15 mouse cellular contexts compared by ENCODE assay signal in genomic region chr16:41417363-41417762, GRCm38 (mm10).
DNase-seq lines count a peak whose midpoint lies in the region; ATAC-seq and TF ChIP-seq lines count a peak whose summit lies in the region.
"Had no signal": no experiment of that assay in that cellular context is flagged by ENCODE, and none has a peak within 500 bp of the region (broad histone marks: within the 10 kb centered on the region; RNA-seq: fewer than 3 reads in every experiment).

No protein-coding gene starts in this region.

- no peaks in the 10 kb centered on the region for H3K9me3 ChIP-seq in embryonic facial prominence, embryonic 11.5 days (replicated peaks; ENCODE audit: control insufficient read depth, low read length)
- H3K9me3 ChIP-seq in embryonic facial prominence, embryonic 10.5 days = no peaks in the 10 kb centered on the region
- H3K9me3 ChIP-seq: forebrain, embryonic 15.5 days; heart, embryonic 12.5 days; kidney, embryonic 15.5 days; midbrain, embryonic 15.5 days had no signal

- no peak overlapping the region for H3K4me3 ChIP-seq in embryonic facial prominence, embryonic 11.5 days (ENCODE audit: low read depth, low read length)
- H3K4me3 ChIP-seq in embryonic facial prominence, embryonic 10.5 days = no peak overlapping the region
- no peak overlapping the region for H3K4me3 ChIP-seq in layer of hippocampus, adult 2 months
- H3K4me3 ChIP-seq: forebrain, embryonic 15.5 days; heart, embryonic 12.5 days; kidney, embryonic 15.5 days; midbrain, embryonic 15.5 days had no signal

- 85% methylated on average over 5 of the region's 5 CpGs for WGBS in embryonic facial prominence, embryonic 11.5 days
- 86% methylated on average over 5 of the region's 5 CpGs for WGBS in embryonic facial prominence, embryonic 10.5 days

- no peaks in the 10 kb centered on the region for H3K27me3 ChIP-seq in embryonic facial prominence, embryonic 11.5 days (ENCODE audit: control insufficient read depth, insufficient read depth, low read length)
- no peaks in the 10 kb centered on the region for H3K27me3 ChIP-seq in embryonic facial prominence, embryonic 10.5 days (replicated peaks; ENCODE audit: low read depth, poor library complexity, severe bottlenecking)
- H3K27me3 ChIP-seq: forebrain, embryonic 15.5 days; heart, embryonic 12.5 days; kidney, embryonic 15.5 days; midbrain, embryonic 15.5 days had no signal

- H3K4me2 ChIP-seq in embryonic facial prominence, embryonic 11.5 days (ENCODE audit: low read depth, low read length) = no peak overlapping the region
- H3K4me2 ChIP-seq: forebrain, embryonic 15.5 days; heart, embryonic 12.5 days; kidney, embryonic 15.5 days; lung, embryonic 14.5 days; midbrain, embryonic 15.5 days had no signal

- H3K4me1 ChIP-seq in embryonic facial prominence, embryonic 11.5 days (ENCODE audit: control insufficient read depth, insufficient read depth, low read length) = no peaks in the 10 kb centered on the region
- no peaks in the 10 kb centered on the region for H3K4me1 ChIP-seq in embryonic facial prominence, embryonic 10.5 days
- H3K4me1 ChIP-seq: forebrain, embryonic 15.5 days; heart, embryonic 12.5 days; kidney, embryonic 15.5 days; midbrain, embryonic 15.5 days had no signal

- H3K36me3 ChIP-seq in embryonic facial prominence, embryonic 11.5 days (replicated peaks; ENCODE audit: control insufficient read depth, insufficient read depth, low read depth, low read length) = no peaks in the 10 kb centered on the region
- H3K36me3 ChIP-seq in embryonic facial prominence, embryonic 10.5 days (replicated peaks) = no peaks in the 10 kb centered on the region
- H3K36me3 ChIP-seq: forebrain, embryonic 15.5 days; heart, embryonic 12.5 days; kidney, embryonic 15.5 days; midbrain, embryonic 15.5 days had no signal

- no peak overlapping the region for H3K9ac ChIP-seq in embryonic facial prominence, embryonic 11.5 days (replicated peaks; ENCODE audit: low read length)
- H3K9ac ChIP-seq: forebrain, embryonic 15.5 days; heart, embryonic 12.5 days; kidney, embryonic 15.5 days; lung, embryonic 14.5 days; midbrain, embryonic 15.5 days had no signal

- peak; percentile 6 for DNase-seq in embryonic facial prominence, embryonic 11.5 days (ENCODE audit: low spot score)
- DNase-seq in embryonic facial prominence, embryonic 10.5 days (ENCODE audit: low spot score) = no peak
- DNase-seq in layer of hippocampus, adult 2 months (ENCODE audit: low spot score in 2 of 2) = peak in 1 of 2 experiments; percentile 23
- DNase-seq in layer of hippocampus, postnatal 25 days (ENCODE audit: extremely low spot score in 1 of 2, low spot score in 1 of 2) = no peak
- DNase-seq in brain, embryonic 14.5 days (ENCODE audit: low read depth) = peak; percentile 57
- DNase-seq in cerebellum, postnatal 14 days = peak; percentile 5 to 33
- DNase-seq in kidney, adult 8-10 months = no peak
- no peak for DNase-seq in natural killer cell, adult 2 months (ENCODE audit: low spot score in 2 of 2)
- DNase-seq: heart, postnatal 4 days; lung, embryonic 14.5 days had no signal

- ATAC-seq in embryonic facial prominence, embryonic 11.5 days (replicated peaks; ENCODE audit: insufficient number of reproducible peaks, low FRiP score, low TSS enrichment, low read depth) = no peak
- ATAC-seq: forebrain, embryonic 15.5 days; midbrain, embryonic 15.5 days had no signal

- peak; percentile 69 for TF ChIP-seq CTCF in layer of hippocampus, adult 2 months (conservative IDR thresholded peaks at IDR 0.05)
- TF ChIP-seq CTCF in brain, embryonic 14.5 days (IDR thresholded peaks at IDR 0.05; ENCODE audit: borderline replicate concordance, extremely low read depth, insufficient read depth, insufficient read length) = peak; percentile 12; the same call in 1 of the 2 replicates

- no peak for TF ChIP-seq POLR2A in brain, embryonic 14.5 days (IDR thresholded peaks at IDR 0.05; ENCODE audit: borderline replicate concordance, extremely low read depth, insufficient read depth, insufficient read length, poor library complexity, severe bottlenecking)

- no peak overlapping the region for H3K27ac ChIP-seq in embryonic facial prominence, embryonic 11.5 days (replicated peaks; ENCODE audit: low read depth, low read length)
- no peak overlapping the region for H3K27ac ChIP-seq in embryonic facial prominence, embryonic 10.5 days (replicated peaks)
- H3K27ac ChIP-seq in layer of hippocampus, adult 2 months = no peak overlapping the region
- H3K27ac ChIP-seq: forebrain, embryonic 15.5 days; kidney, embryonic 15.5 days; macrophage; midbrain, embryonic 15.5 days had no signal

Comparison
In these comparisons a context has a peak if more than half of its experiments do, and no peak if none do; other contexts are left out.
1. DNase-seq: peak in embryonic facial prominence, embryonic 11.5 days (single experiment), brain, embryonic 14.5 days (single experiment) and cerebellum, postnatal 14 days (2 of 2); none in embryonic facial prominence, embryonic 10.5 days (single experiment), layer of hippocampus, postnatal 25 days (0 of 2), kidney, adult 8-10 months (0 of 2) and natural killer cell, adult 2 months (0 of 2).